Mouse (Mus musculus) brain, embryonic 14.5 days (tissue): ENCODE measurements around the gene Vps18.

Experiments
- CTCF ChIP-seq: fragments of 200-500 bp; IDR thresholded peaks from 2 replicates; pipeline ENCODE4 v1.5.1; 2012; ENCODE audit warnings: inconsistent platforms, mild to moderate bottlenecking, moderate library complexity, borderline replicate concordance; ENCODE audit not compliant: insufficient read depth, insufficient read length; ENCODE audit errors: extremely low read depth
- POLR2A ChIP-seq: fragments of 200-500 bp; IDR thresholded peaks from 2 replicates; pipeline ENCODE4 v1.6.1; 2012; ENCODE audit warnings: mild to moderate bottlenecking, inconsistent platforms, borderline replicate concordance; ENCODE audit not compliant: poor library complexity, insufficient read depth, insufficient read length, severe bottlenecking; ENCODE audit errors: extremely low read depth

GRCm38 (mm10) chr2:119326161-119327101 is 37.9 kb downstream of the Vps18 start:
- TF ChIP-seq CTCF (no peak), POLR2A (no peak)
